In genomic region chr9:44768029-44768394, GRCm38 (mm10) we compare ENCODE assay signal across 9 mouse cellular contexts. TPM values are rescaled to one million over a fixed set of nuclear protein-coding genes. Genes with fewer than 3 reads are reported as not detected.
DNase-seq lines count a peak whose midpoint lies in the region; ATAC-seq and TF ChIP-seq lines count a peak whose summit lies in the region.
"Not testable (repeated sequence)": the region's sequence is repeated elsewhere in the genome, so short reads cannot be mapped to it uniquely, and the experiment has no call there.
"Had no signal": no experiment of that assay in that cellular context is flagged by ENCODE, and none has a peak within 500 bp of the region (broad histone marks: within the 10 kb centered on the region; RNA-seq: fewer than 3 reads in every experiment).

No protein-coding gene starts in this region.

- peak; percentile 14 for DNase-seq in CD4-positive helper T cell, adult 2 months (ENCODE audit: low read depth, low spot score)
- DNase-seq in hindbrain, embryonic 11.5 days (ENCODE audit: low spot score), result peak; percentile 11

- H3K4me1 ChIP-seq in cortical plate, adult 2 months (ENCODE audit: control insufficient read depth, insufficient read depth, low read length); hindbrain, embryonic 11.5 days (replicated peaks; ENCODE audit: control insufficient read depth, insufficient read depth, low read length); small intestine, adult 2 months (ENCODE audit: control insufficient read depth, insufficient read depth, insufficient read length, low read length): not testable (repeated sequence)
- H3K4me1 ChIP-seq in forebrain, embryonic 15.5 days, result peaks cover 22% of the 10 kb centered on the region
- peaks cover 21% of the 10 kb centered on the region for H3K4me1 ChIP-seq in kidney, embryonic 14.5 days (ENCODE audit: control insufficient read depth, insufficient read depth, low read length)
- H3K4me1 ChIP-seq in liver, embryonic 12.5 days, result peaks cover 43% of the 10 kb centered on the region
- H3K4me1 ChIP-seq in midbrain, embryonic 12.5 days, result peaks cover 19% of the 10 kb centered on the region

- H3K36me3 ChIP-seq in forebrain, embryonic 15.5 days; hindbrain, embryonic 11.5 days (ENCODE audit: control insufficient read depth, insufficient read depth, low read length); kidney, embryonic 14.5 days (ENCODE audit: control insufficient read depth, insufficient read depth, low read length); liver, embryonic 12.5 days; midbrain, embryonic 12.5 days; small intestine, adult 2 months (ENCODE audit: control insufficient read depth, insufficient read depth, low read length): not testable (repeated sequence)

- H3K27me3 ChIP-seq in forebrain, embryonic 15.5 days; hindbrain, embryonic 11.5 days (ENCODE audit: control insufficient read depth, insufficient read depth, low read length); kidney, embryonic 14.5 days (ENCODE audit: control insufficient read depth, insufficient read depth, low read length); liver, embryonic 12.5 days (replicated peaks); midbrain, embryonic 12.5 days; small intestine, adult 2 months (ENCODE audit: control insufficient read depth, insufficient read depth, low read length): not testable (repeated sequence)

- ATAC-seq in forebrain, embryonic 15.5 days (replicated peaks); hindbrain, embryonic 11.5 days (ENCODE audit: low FRiP score); kidney, embryonic 14.5 days (ENCODE audit: low FRiP score, low TSS enrichment); midbrain, embryonic 12.5 days (ENCODE audit: low FRiP score, low read depth): not testable (repeated sequence)
- 0 out of 2 replicates have a peak, but pooled peaks have one; percentile 6 for ATAC-seq in liver, embryonic 12.5 days

- WGBS in forebrain, embryonic 15.5 days, result 37% methylated on average over 9 of the region's 9 CpGs
- 51% methylated on average over 7 of the region's 9 CpGs for WGBS in hindbrain, embryonic 11.5 days
- WGBS in kidney, embryonic 14.5 days, result 50% methylated on average over 7 of the region's 9 CpGs
- 38% methylated on average over 7 of the region's 9 CpGs for WGBS in liver, embryonic 12.5 days (ENCODE audit: insufficient replicate concordance)
- WGBS in midbrain, embryonic 12.5 days, result 46% methylated on average over 7 of the region's 9 CpGs
- 23% methylated on average over 8 of the region's 9 CpGs for WGBS in small intestine, adult 2 months

- H3K4me3 ChIP-seq in cortical plate, adult 2 months (ENCODE audit: insufficient read depth, low read length), result peak overlapping the region; percentile 87; the same call in 1 of the 2 replicates
- peak overlapping the region; percentile 97 for H3K4me3 ChIP-seq in forebrain, embryonic 15.5 days
- H3K4me3 ChIP-seq in hindbrain, embryonic 11.5 days (ENCODE audit: low read depth, low read length), result 0 out of 2 replicates have a peak overlapping the region, but pooled peaks have one; percentile 6
- peak overlapping the region; percentile 72 for H3K4me3 ChIP-seq in kidney, embryonic 14.5 days (ENCODE audit: low read length)
- peak overlapping the region; percentile 94 for H3K4me3 ChIP-seq in liver, embryonic 12.5 days
- H3K4me3 ChIP-seq in midbrain, embryonic 12.5 days, result peak overlapping the region; percentile 100
- H3K4me3 ChIP-seq in small intestine, adult 2 months (ENCODE audit: low read depth, low read length), result peak overlapping the region; percentile 37; the same call in 1 of the 2 replicates

- peak overlapping the region; percentile 8; the same call in 1 of the 2 replicates for H3K9ac ChIP-seq in forebrain, embryonic 15.5 days (replicated peaks)
- not testable (repeated sequence) for H3K9ac ChIP-seq in hindbrain, embryonic 11.5 days (ENCODE audit: low read depth, low read length); kidney, embryonic 14.5 days (ENCODE audit: low read depth, low read length); midbrain, embryonic 12.5 days (replicated peaks)
- H3K9ac ChIP-seq in liver, embryonic 12.5 days, result peak overlapping the region; percentile 96; the same call in 1 of the 2 replicates

- not testable (repeated sequence) for H3K27ac ChIP-seq in cortical plate, adult 2 months (ENCODE audit: insufficient read depth, low read length); hindbrain, embryonic 11.5 days (ENCODE audit: low read depth, low read length); kidney, embryonic 14.5 days (ENCODE audit: low read depth, low read length); small intestine, adult 2 months (ENCODE audit: insufficient read depth, low read depth, low read length)
- peak overlapping the region; percentile 94 for H3K27ac ChIP-seq in forebrain, embryonic 15.5 days (replicated peaks)
- H3K27ac ChIP-seq in liver, embryonic 12.5 days, result peak overlapping the region; percentile 95
- peak overlapping the region; percentile 95; the same call in 1 of the 2 replicates for H3K27ac ChIP-seq in midbrain, embryonic 12.5 days (replicated peaks)

- not testable (repeated sequence) for TF ChIP-seq POLR2A in cortical plate, adult 2 months (IDR thresholded peaks at IDR 0.05; ENCODE audit: extremely low read depth, insufficient read depth, low read length); small intestine, adult 2 months (IDR thresholded peaks at IDR 0.05; ENCODE audit: low read depth, low read length)

- peak overlapping the region; percentile 58 for H3K4me2 ChIP-seq in forebrain, embryonic 15.5 days (replicated peaks)
- not testable (repeated sequence) for H3K4me2 ChIP-seq in hindbrain, embryonic 11.5 days (replicated peaks; ENCODE audit: low read depth, low read length)
- peak overlapping the region; percentile 73; the same call in 1 of the 2 replicates for H3K4me2 ChIP-seq in kidney, embryonic 14.5 days (replicated peaks; ENCODE audit: low read depth, low read length)
- H3K4me2 ChIP-seq in liver, embryonic 12.5 days, result peak overlapping the region; percentile 84
- peak overlapping the region; percentile 92 for H3K4me2 ChIP-seq in midbrain, embryonic 12.5 days (replicated peaks)

- H3K9me3 ChIP-seq in forebrain, embryonic 15.5 days; hindbrain, embryonic 11.5 days (ENCODE audit: control insufficient read depth, low read length); kidney, embryonic 14.5 days (ENCODE audit: control insufficient read depth, low read length); liver, embryonic 12.5 days (replicated peaks); midbrain, embryonic 12.5 days: not testable (repeated sequence)

- TF ChIP-seq CTCF in cortical plate, adult 2 months (IDR thresholded peaks at IDR 0.05; ENCODE audit: extremely low read depth, insufficient read depth, low read length); small intestine, adult 2 months (IDR thresholded peaks at IDR 0.05; ENCODE audit: extremely low read depth, insufficient read length, insufficient replicate concordance, low read depth, low read length): not testable (repeated sequence)

RNA-seq across cellular contexts. Expression of gene Ift46, which starts 0.3 kb away (rescaled TPM):
- polyA plus RNA-seq in cortical plate, adult 2 months (2012; rRNA removed), result 91.1 and 95.5 TPM in 2 replicates
- 174 and 179 TPM in 2 replicates for polyA plus RNA-seq in forebrain, embryonic 15.5 days (2015; fragmentation: Nextera tagmentation; extraction: Ambion mirVana)
- 142 and 154 TPM in 2 replicates for polyA plus RNA-seq in hindbrain, embryonic 11.5 days (2014; fragmentation: Nextera tagmentation; extraction: Ambion mirVana)
- polyA plus RNA-seq in kidney, embryonic 14.5 days (2014; fragmentation: Nextera tagmentation; extraction: Ambion mirVana), result 122 and 131 TPM in 2 replicates
- polyA plus RNA-seq in liver, embryonic 12.5 days (2016; fragmentation: Nextera tagmentation; extraction: Ambion mirVana), result 24.3 and 24.7 TPM in 2 replicates
- 156 TPM in 2 replicates for polyA plus RNA-seq in midbrain, embryonic 12.5 days (2016; fragmentation: Nextera tagmentation; extraction: Ambion mirVana)
- polyA plus RNA-seq in small intestine, adult 2 months (2012; rRNA removed), result 13.4 and 26.2 TPM in 2 replicates

RNA-seq across cellular contexts. Expression of gene Arcn1, which starts 0.4 kb away (rescaled TPM):
- polyA plus RNA-seq in cortical plate, adult 2 months (2012; rRNA removed), result 47.2 and 48.6 TPM in 2 replicates
- polyA plus RNA-seq in forebrain, embryonic 15.5 days (2015; fragmentation: Nextera tagmentation; extraction: Ambion mirVana), result 134 and 139 TPM in 2 replicates
- 198 and 204 TPM in 2 replicates for polyA plus RNA-seq in hindbrain, embryonic 11.5 days (2014; fragmentation: Nextera tagmentation; extraction: Ambion mirVana)
- 116 and 219 TPM in 2 replicates for polyA plus RNA-seq in kidney, embryonic 14.5 days (2014; fragmentation: Nextera tagmentation; extraction: Ambion mirVana)
- 127 TPM in 2 replicates for polyA plus RNA-seq in liver, embryonic 12.5 days (2016; fragmentation: Nextera tagmentation; extraction: Ambion mirVana)
- 175 and 179 TPM in 2 replicates for polyA plus RNA-seq in midbrain, embryonic 12.5 days (2016; fragmentation: Nextera tagmentation; extraction: Ambion mirVana)
- 19.3 and 47.9 TPM in 2 replicates for polyA plus RNA-seq in small intestine, adult 2 months (2012; rRNA removed)

RNA-seq across cellular contexts. Expression of gene Tmem25, which starts 31.1 kb away (rescaled TPM):
- 111 and 117 TPM in 2 replicates for polyA plus RNA-seq in cortical plate, adult 2 months (2012; rRNA removed)
- polyA plus RNA-seq in forebrain, embryonic 15.5 days (2015; fragmentation: Nextera tagmentation; extraction: Ambion mirVana), result 6.9 and 7.5 TPM in 2 replicates
- polyA plus RNA-seq in hindbrain, embryonic 11.5 days (2014; fragmentation: Nextera tagmentation; extraction: Ambion mirVana), result 2.5 and 3.6 TPM in 2 replicates
- polyA plus RNA-seq in kidney, embryonic 14.5 days (2014; fragmentation: Nextera tagmentation; extraction: Ambion mirVana), result 8.1 and 10.8 TPM in 2 replicates
- 0.81 and 1.6 TPM in 2 replicates for polyA plus RNA-seq in liver, embryonic 12.5 days (2016; fragmentation: Nextera tagmentation; extraction: Ambion mirVana)
- 5.5 and 5.9 TPM in 2 replicates for polyA plus RNA-seq in midbrain, embryonic 12.5 days (2016; fragmentation: Nextera tagmentation; extraction: Ambion mirVana)
- polyA plus RNA-seq in small intestine, adult 2 months (2012; rRNA removed), result 2.9 and 6.9 TPM in 2 replicates
- polyA plus RNA-seq: CD4-positive, CD25-positive, alpha-beta regulatory T cell, adult 4 months had no signal

RNA-seq across cellular contexts. Expression of gene Phldb1, which starts 33.0 kb away (rescaled TPM):
- polyA plus RNA-seq in cortical plate, adult 2 months (2012; rRNA removed), result 112 and 131 TPM in 2 replicates
- 46.4 and 50.0 TPM in 2 replicates for polyA plus RNA-seq in forebrain, embryonic 15.5 days (2015; fragmentation: Nextera tagmentation; extraction: Ambion mirVana)
- polyA plus RNA-seq in hindbrain, embryonic 11.5 days (2014; fragmentation: Nextera tagmentation; extraction: Ambion mirVana), result 36.0 and 36.3 TPM in 2 replicates
- 24.9 and 28.7 TPM in 2 replicates for polyA plus RNA-seq in kidney, embryonic 14.5 days (2014; fragmentation: Nextera tagmentation; extraction: Ambion mirVana)
- 5.2 and 6.5 TPM in 2 replicates for polyA plus RNA-seq in liver, embryonic 12.5 days (2016; fragmentation: Nextera tagmentation; extraction: Ambion mirVana)
- 72.8 and 74.5 TPM in 2 replicates for polyA plus RNA-seq in midbrain, embryonic 12.5 days (2016; fragmentation: Nextera tagmentation; extraction: Ambion mirVana)
- polyA plus RNA-seq in small intestine, adult 2 months (2012; rRNA removed), result 29.8 and 34.1 TPM in 2 replicates

RNA-seq across cellular contexts. Expression of gene Ttc36, which starts 34.9 kb away (rescaled TPM):
- polyA plus RNA-seq in cortical plate, adult 2 months (2012; rRNA removed), result 0.61 and 0.62 TPM in 2 replicates
- 0.36 TPM in 1 of 2 replicates, not detected in the other for polyA plus RNA-seq in forebrain, embryonic 15.5 days (2015; fragmentation: Nextera tagmentation; extraction: Ambion mirVana)
- not detected in 2 replicates for polyA plus RNA-seq in hindbrain, embryonic 11.5 days (2014; fragmentation: Nextera tagmentation; extraction: Ambion mirVana)
- polyA plus RNA-seq in kidney, embryonic 14.5 days (2014; fragmentation: Nextera tagmentation; extraction: Ambion mirVana), result 22.5 and 31.0 TPM in 2 replicates
- 11.6 and 12.3 TPM in 2 replicates for polyA plus RNA-seq in liver, embryonic 12.5 days (2016; fragmentation: Nextera tagmentation; extraction: Ambion mirVana)
- not detected in 2 replicates for polyA plus RNA-seq in midbrain, embryonic 12.5 days (2016; fragmentation: Nextera tagmentation; extraction: Ambion mirVana)
- 2.1 and 9.4 TPM in 2 replicates for polyA plus RNA-seq in small intestine, adult 2 months (2012; rRNA removed)
- polyA plus RNA-seq: CD4-positive, CD25-positive, alpha-beta regulatory T cell, adult 4 months had no signal

Comparison
In these comparisons a context has a peak if more than half of its experiments do, and no peak if none do; other contexts are left out.
1. H3K4me3 ChIP-seq: peak in every context shown above with its lines; median percentile 100 in midbrain, embryonic 12.5 days; 97 in forebrain, embryonic 15.5 days; 94 in liver, embryonic 12.5 days; 87 in cortical plate, adult 2 months; 72 in kidney, embryonic 14.5 days; 37 in small intestine, adult 2 months; 6 in hindbrain, embryonic 11.5 days.